Mouse (Mus musculus): ENCODE measurements around the gene Vamp4. TPM values are rescaled to one million over a fixed set of nuclear protein-coding genes. Genes with fewer than 3 reads are reported as not detected.

Gene Vamp4
- 70.6 and 80.0 TPM in 2 replicates for polyA plus RNA-seq (2014; fragmentation: Nextera tagmentation; extraction: Ambion mirVana)

- peak within 1 kb of the TSS; percentile 95 for H3K27ac ChIP-seq
- H3K9me3 ChIP-seq (ENCODE audit: control insufficient read depth, low read length): 0 out of 2 replicates have a peak, but pooled peaks cover 4% of the 10 kb centered on the region
- peak; percentile 93 for DNase-seq (ENCODE audit: low spot score)
- under 1% methylated on average over 43 of the region's 43 CpGs for WGBS
- ATAC-seq (ENCODE audit: low FRiP score): peak; percentile 98
- peaks cover 13% of the 10 kb centered on the region for H3K36me3 ChIP-seq (replicated peaks; ENCODE audit: control insufficient read depth, insufficient read depth)
- peak within 1 kb of the TSS; percentile 98 for H3K4me3 ChIP-seq (replicated peaks; ENCODE audit: low read length)
- H3K27me3 ChIP-seq (ENCODE audit: control insufficient read depth, insufficient read depth, low read length): no peaks in the 10 kb centered on the region
- peak within 1 kb of the TSS; percentile 65 for H3K4me2 ChIP-seq (replicated peaks)
- peaks cover 14% of the 10 kb centered on the region for H3K4me1 ChIP-seq (replicated peaks; ENCODE audit: control insufficient read depth, insufficient read depth, low read length)
- peak within 1 kb of the TSS; percentile 93 for H3K9ac ChIP-seq
Observed at GRCm38 (mm10) chr1:162570260-162570748, at the start of gene Vamp4. Gene Vamp4 (plus strand): TSS chr1:162570515.

GRCm38 (mm10) chr1:162529651-162530050 is 40.7 kb upstream of the Vamp4 start:
- Histone ChIP-seq H3K27ac (no peak overlapping the region), H3K4me1 (replicated peaks; ENCODE audit: control insufficient read depth, insufficient read depth, low read length) (no peaks in the 10 kb centered on the region), H3K4me2 (replicated peaks) (no peak overlapping the region), H3K4me3 (replicated peaks; ENCODE audit: low read length) (no peak overlapping the region), H3K36me3 (replicated peaks; ENCODE audit: control insufficient read depth, insufficient read depth) (peaks cover 25% of the 10 kb centered on the region), H3K9ac (no peak overlapping the region), H3K27me3 (ENCODE audit: control insufficient read depth, insufficient read depth, low read length) (no peaks in the 10 kb centered on the region), H3K9me3 (ENCODE audit: control insufficient read depth, low read length) (peaks cover 8% of the 10 kb centered on the region; the same call in 1 of the 2 replicates)
- DNase-seq (ENCODE audit: low spot score): no peak
- 74% methylated on average over 2 of the region's 2 CpGs for WGBS
- no peak for ATAC-seq (ENCODE audit: low FRiP score)

- Histone ChIP-seq H3K4me2 (replicated peaks) (no peak overlapping the region), H3K36me3 (replicated peaks; ENCODE audit: control insufficient read depth, insufficient read depth) (peaks cover 34% of the 10 kb centered on the region), H3K9me3 (ENCODE audit: control insufficient read depth, low read length) (peaks cover 8% of the 10 kb centered on the region; the same call in 1 of the 2 replicates), H3K4me1 (replicated peaks; ENCODE audit: control insufficient read depth, insufficient read depth, low read length) (no peaks in the 10 kb centered on the region), H3K27ac (no peak overlapping the region), H3K4me3 (replicated peaks; ENCODE audit: low read length) (no peak overlapping the region), H3K27me3 (ENCODE audit: control insufficient read depth, insufficient read depth, low read length) (no peaks in the 10 kb centered on the region), H3K9ac (no peak overlapping the region)
- ATAC-seq (ENCODE audit: low FRiP score): no peak
- 57% methylated on average over 1 of the region's 1 CpGs for WGBS
- no peak for DNase-seq (ENCODE audit: low spot score)
Observed at GRCm38 (mm10) chr1:162530666-162531065, 39.6 kb upstream of the Vamp4 start.

GRCm38 (mm10) chr1:162531584-162531983 is 38.7 kb upstream of the Vamp4 start:
- no peak overlapping the region for H3K4me3 ChIP-seq (replicated peaks; ENCODE audit: low read length)
- no peak overlapping the region for H3K4me2 ChIP-seq (replicated peaks)
- peaks cover 44% of the 10 kb centered on the region for H3K36me3 ChIP-seq (replicated peaks; ENCODE audit: control insufficient read depth, insufficient read depth)
- DNase-seq (ENCODE audit: low spot score): no peak
- 70% methylated on average over 4 of the region's 4 CpGs for WGBS
- H3K27me3 ChIP-seq (ENCODE audit: control insufficient read depth, insufficient read depth, low read length): no peaks in the 10 kb centered on the region
- no peaks in the 10 kb centered on the region for H3K4me1 ChIP-seq (replicated peaks; ENCODE audit: control insufficient read depth, insufficient read depth, low read length)
- ATAC-seq (ENCODE audit: low FRiP score): no peak
- H3K9me3 ChIP-seq (ENCODE audit: control insufficient read depth, low read length): peaks cover 8% of the 10 kb centered on the region; the same call in 1 of the 2 replicates
- H3K9ac ChIP-seq: no peak overlapping the region
- no peak overlapping the region for H3K27ac ChIP-seq

GRCm38 (mm10) chr1:162532330-162532729 is 38.0 kb upstream of the Vamp4 start:
- WGBS: 76% methylated on average over 4 of the region's 4 CpGs
- H3K36me3 ChIP-seq (replicated peaks; ENCODE audit: control insufficient read depth, insufficient read depth): peaks cover 51% of the 10 kb centered on the region

GRCm38 (mm10) chr1:162533766-162534560 is 36.4 kb upstream of the Vamp4 start:
- H3K36me3 ChIP-seq (replicated peaks; ENCODE audit: control insufficient read depth, insufficient read depth): peaks cover 63% of the 10 kb centered on the region
- H3K27me3 ChIP-seq (ENCODE audit: control insufficient read depth, insufficient read depth, low read length): no peaks in the 10 kb centered on the region
- no peak overlapping the region for H3K4me2 ChIP-seq (replicated peaks)
- no peak overlapping the region for H3K4me3 ChIP-seq (replicated peaks; ENCODE audit: low read length)
- ATAC-seq (ENCODE audit: low FRiP score): no peak
- no peak overlapping the region for H3K9ac ChIP-seq
- no peak overlapping the region for H3K27ac ChIP-seq
- no peaks in the 10 kb centered on the region for H3K4me1 ChIP-seq (replicated peaks; ENCODE audit: control insufficient read depth, insufficient read depth, low read length)
- no peak for DNase-seq (ENCODE audit: low spot score)
- no peaks in the 10 kb centered on the region for H3K9me3 ChIP-seq (ENCODE audit: control insufficient read depth, low read length)
- WGBS: 95% methylated on average over 14 of the region's 14 CpGs

More at GRCm38 (mm10) chr1:162532330-162532729, 38.0 kb upstream of the Vamp4 start:
- DNase-seq (ENCODE audit: low spot score) (no peak), ATAC-seq (ENCODE audit: low FRiP score) (no peak)
- Histone ChIP-seq H3K9me3 (ENCODE audit: control insufficient read depth, low read length) (peaks cover 8% of the 10 kb centered on the region; the same call in 1 of the 2 replicates), H3K4me2 (replicated peaks) (no peak overlapping the region), H3K27me3 (ENCODE audit: control insufficient read depth, insufficient read depth, low read length) (no peaks in the 10 kb centered on the region), H3K4me3 (replicated peaks; ENCODE audit: low read length) (no peak overlapping the region), H3K9ac (no peak overlapping the region), H3K27ac (no peak overlapping the region), H3K4me1 (replicated peaks; ENCODE audit: control insufficient read depth, insufficient read depth, low read length) (no peaks in the 10 kb centered on the region)

- Histone ChIP-seq H3K4me1 (replicated peaks; ENCODE audit: control insufficient read depth, insufficient read depth, low read length) (peaks cover 12% of the 10 kb centered on the region; the same call in 1 of the 2 replicates), H3K4me2 (replicated peaks) (no peak overlapping the region), H3K9me3 (ENCODE audit: control insufficient read depth, low read length) (no peaks in the 10 kb centered on the region), H3K27ac (no peak overlapping the region), H3K36me3 (replicated peaks; ENCODE audit: control insufficient read depth, insufficient read depth) (peaks cover 80% of the 10 kb centered on the region), H3K4me3 (replicated peaks; ENCODE audit: low read length) (no peak overlapping the region), H3K9ac (no peak overlapping the region), H3K27me3 (ENCODE audit: control insufficient read depth, insufficient read depth, low read length) (no peaks in the 10 kb centered on the region)
- DNase-seq (ENCODE audit: low spot score) (no peak), ATAC-seq (ENCODE audit: low FRiP score) (no peak)
- WGBS: 60% methylated on average over 1 of the region's 1 CpGs
Observed at GRCm38 (mm10) chr1:162543231-162543630, 27.1 kb upstream of the Vamp4 start.

- Histone ChIP-seq H3K36me3 (replicated peaks; ENCODE audit: control insufficient read depth, insufficient read depth) (peaks cover 37% of the 10 kb centered on the region), H3K9ac (peak overlapping the region; percentile 71), H3K27me3 (ENCODE audit: control insufficient read depth, insufficient read depth, low read length) (no peaks in the 10 kb centered on the region), H3K27ac (no peak overlapping the region), H3K9me3 (ENCODE audit: control insufficient read depth, low read length) (no peaks in the 10 kb centered on the region), H3K4me2 (replicated peaks) (peak overlapping the region; percentile 92), H3K4me1 (replicated peaks; ENCODE audit: control insufficient read depth, insufficient read depth, low read length) (peaks cover 17% of the 10 kb centered on the region; the same call in 1 of the 2 replicates), H3K4me3 (replicated peaks; ENCODE audit: low read length) (peak overlapping the region; percentile 70)
- ATAC-seq (ENCODE audit: low FRiP score) (no peak), DNase-seq (ENCODE audit: low spot score) (no peak)
- WGBS: 21% methylated on average over 10 of the region's 10 CpGs
Observed at GRCm38 (mm10) chr1:162547607-162548006, 22.7 kb upstream of the Vamp4 start.

Data from hindbrain, embryonic 14.5 days (tissue).